8 mouse cellular contexts compared by ENCODE assay signal in the genomic region with DNA sequence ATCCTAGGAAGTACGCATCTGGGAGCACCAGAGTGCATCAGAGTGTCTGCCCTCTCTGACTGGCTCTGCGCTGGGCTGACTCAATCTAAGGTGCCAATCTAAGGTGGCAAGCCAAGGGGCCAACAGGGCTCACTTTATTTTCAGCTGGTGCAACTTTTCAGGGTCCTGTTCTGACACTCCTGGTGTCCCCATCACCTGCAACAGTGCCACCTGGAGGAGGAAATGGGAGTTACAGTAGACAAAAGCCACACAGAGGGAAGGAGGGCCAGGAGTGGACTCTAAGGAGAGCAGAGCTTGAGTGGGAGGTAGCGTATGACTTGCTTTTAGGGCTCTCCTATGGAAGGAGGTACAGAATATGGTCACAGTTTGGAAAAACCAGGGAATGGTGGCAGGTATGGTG. TPM values are rescaled to one million over a fixed set of nuclear protein-coding genes. Genes with fewer than 3 reads are reported as not detected.
DNase-seq lines count a peak whose midpoint lies in the region; ATAC-seq and TF ChIP-seq lines count a peak whose summit lies in the region.

No protein-coding gene starts in this region.

- H3K4me1 ChIP-seq in intestine, postnatal 0 days (replicated peaks; ENCODE audit: control insufficient read depth, insufficient read depth, low read length) = no peaks in the 10 kb centered on the region; the same call in none of the 2 replicates
- H3K4me1 ChIP-seq in intestine, embryonic 15.5 days (replicated peaks) = peaks cover 62% of the 10 kb centered on the region
- H3K4me1 ChIP-seq in limb, embryonic 15.5 days = peaks cover 77% of the 10 kb centered on the region

- no peak overlapping the region for H3K4me3 ChIP-seq in intestine, postnatal 0 days (ENCODE audit: low read depth, low read length)
- no peak overlapping the region for H3K4me3 ChIP-seq in intestine, embryonic 15.5 days (replicated peaks)
- H3K4me3 ChIP-seq in gastrocnemius, adult 2 months = peak overlapping the region; percentile 50
- peak overlapping the region; percentile 76 for H3K4me3 ChIP-seq in limb, embryonic 15.5 days

- peak; percentile 93 for TF ChIP-seq CTCF in intestine, postnatal 0 days (IDR thresholded peaks at IDR 0.05; ENCODE audit: low read depth)
- TF ChIP-seq CTCF in gastrocnemius, adult 2 months (IDR thresholded peaks at IDR 0.05) = peak; percentile 94; the same call in 1 of the 2 replicates

- intact Hi-C loops in gastrocnemius, adult 2 months (cut with DNase I) = loop anchor here (1.0 to 5.0 kb wide), 2 partner anchors 122 to 163 kb away; no protein-coding TSS in a partner anchor

- H3K27ac ChIP-seq in intestine, postnatal 0 days (ENCODE audit: low read depth, low read length) = no peak overlapping the region
- H3K27ac ChIP-seq in intestine, embryonic 15.5 days = no peak overlapping the region
- H3K27ac ChIP-seq in gastrocnemius, adult 2 months = peak overlapping the region; percentile 79
- peak overlapping the region; percentile 73 for H3K27ac ChIP-seq in limb, embryonic 15.5 days

- peak; percentile 82 to 93 for DNase-seq in cerebellum, postnatal 25 days
- DNase-seq in gastrocnemius, adult 2 months = peak; percentile 80
- DNase-seq in kidney, adult 9 months = peak; percentile 83
- peak; percentile 88 for DNase-seq in naive thymus-derived CD4-positive, alpha-beta T cell, adult 2 months (ENCODE audit: low read depth)
- peak; percentile 88 for DNase-seq in splenic B cell, adult 2 months (ENCODE audit: low read depth, low spot score)

- 88% methylated on average over 3 of the region's 3 CpGs for WGBS in intestine, postnatal 0 days
- WGBS in intestine, embryonic 15.5 days = 78% methylated on average over 3 of the region's 3 CpGs
- WGBS in limb, embryonic 15.5 days = 59% methylated on average over 3 of the region's 3 CpGs

- H3K27me3 ChIP-seq in intestine, postnatal 0 days (replicated peaks; ENCODE audit: control insufficient read depth, insufficient read depth, low read length) = peaks cover 19% of the 10 kb centered on the region
- peaks cover 38% of the 10 kb centered on the region for H3K27me3 ChIP-seq in intestine, embryonic 15.5 days (replicated peaks)
- peaks cover 30% of the 10 kb centered on the region for H3K27me3 ChIP-seq in limb, embryonic 15.5 days
- no peaks in the 10 kb centered on the region for H3K27me3 ChIP-seq in splenic B cell, adult 2 months (ENCODE audit: control insufficient read depth, insufficient read depth, low read length, poor library complexity, severe bottlenecking)

- H3K4me2 ChIP-seq in intestine, postnatal 0 days (replicated peaks; ENCODE audit: low read depth) = no peak overlapping the region
- H3K4me2 ChIP-seq in intestine, embryonic 15.5 days (replicated peaks) = no peak overlapping the region
- H3K4me2 ChIP-seq in limb, embryonic 15.5 days = peak overlapping the region; percentile 81; the same call in 1 of the 2 replicates

- H3K9me3 ChIP-seq in intestine, postnatal 0 days (ENCODE audit: control insufficient read depth) = no peaks in the 10 kb centered on the region
- no peaks in the 10 kb centered on the region for H3K9me3 ChIP-seq in intestine, embryonic 15.5 days
- H3K9me3 ChIP-seq in limb, embryonic 15.5 days = no peaks in the 10 kb centered on the region

- ATAC-seq in intestine, postnatal 0 days = no peak
- no peak for ATAC-seq in intestine, embryonic 15.5 days
- ATAC-seq in limb, embryonic 15.5 days (ENCODE audit: insufficient number of reproducible peaks, low FRiP score, low TSS enrichment, low read depth) = no peak

- H3K36me3 ChIP-seq in intestine, postnatal 0 days (ENCODE audit: control insufficient read depth, insufficient read depth) = peaks cover 25% of the 10 kb centered on the region; the same call in 1 of the 2 replicates
- H3K36me3 ChIP-seq in intestine, embryonic 15.5 days = peaks cover 13% of the 10 kb centered on the region
- peaks cover 22% of the 10 kb centered on the region for H3K36me3 ChIP-seq in limb, embryonic 15.5 days
- peaks cover 3% of the 10 kb centered on the region for H3K36me3 ChIP-seq in splenic B cell, adult 2 months (ENCODE audit: control insufficient read depth, insufficient read depth, low read length, poor library complexity, severe bottlenecking)

- no peak overlapping the region for H3K9ac ChIP-seq in intestine, postnatal 0 days (ENCODE audit: low read depth, low read length)
- no peak overlapping the region for H3K9ac ChIP-seq in intestine, embryonic 15.5 days
- H3K9ac ChIP-seq in limb, embryonic 15.5 days = no peak overlapping the region

RNA-seq across cellular contexts. Expression of a gene that starts 1.7 kb away (rescaled TPM):
- polyA plus RNA-seq in intestine, postnatal 0 days (2015; fragmentation: Nextera tagmentation; extraction: Ambion mirVana) = 145 and 148 TPM in 2 replicates
- polyA plus RNA-seq in intestine, embryonic 15.5 days (2015; fragmentation: Nextera tagmentation; extraction: Ambion mirVana) = 121 and 132 TPM in 2 replicates
- total RNA-seq in gastrocnemius, adult 2 months (2021) = 100 to 1,000 TPM; 146 to 148 TPM
- polyA plus RNA-seq in limb, embryonic 15.5 days (2015; fragmentation: Nextera tagmentation; extraction: Ambion mirVana) = 136 and 149 TPM in 2 replicates

RNA-seq across cellular contexts. Expression of a gene that starts 5.8 kb away (rescaled TPM):
- polyA plus RNA-seq in intestine, postnatal 0 days (2015; fragmentation: Nextera tagmentation; extraction: Ambion mirVana) = 805 and 863 TPM in 2 replicates
- polyA plus RNA-seq in intestine, embryonic 15.5 days (2015; fragmentation: Nextera tagmentation; extraction: Ambion mirVana) = 957 and 992 TPM in 2 replicates
- 100 to 1,000 TPM; 777 to 924 TPM for total RNA-seq in gastrocnemius, adult 2 months (2021)
- 859 and 940 TPM in 2 replicates for polyA plus RNA-seq in limb, embryonic 15.5 days (2015; fragmentation: Nextera tagmentation; extraction: Ambion mirVana)

RNA-seq across cellular contexts. Expression of a gene that starts 11.9 kb away (rescaled TPM):
- 0.61 and 0.81 TPM in 2 replicates for polyA plus RNA-seq in intestine, postnatal 0 days (2015; fragmentation: Nextera tagmentation; extraction: Ambion mirVana)
- 0.95 and 1.2 TPM in 2 replicates for polyA plus RNA-seq in intestine, embryonic 15.5 days (2015; fragmentation: Nextera tagmentation; extraction: Ambion mirVana)
- 1 to 10 TPM; 2.5 to 3.2 TPM for total RNA-seq in gastrocnemius, adult 2 months (2021)
- 91.2 and 97.7 TPM in 2 replicates for polyA plus RNA-seq in limb, embryonic 15.5 days (2015; fragmentation: Nextera tagmentation; extraction: Ambion mirVana)

RNA-seq across cellular contexts. Expression of a gene that starts 17.7 kb away (rescaled TPM):
- 2.3 and 2.4 TPM in 2 replicates for polyA plus RNA-seq in intestine, postnatal 0 days (2015; fragmentation: Nextera tagmentation; extraction: Ambion mirVana)
- polyA plus RNA-seq in intestine, embryonic 15.5 days (2015; fragmentation: Nextera tagmentation; extraction: Ambion mirVana) = 3.2 and 4.2 TPM in 2 replicates
- total RNA-seq in gastrocnemius, adult 2 months (2021) = not detected
- 6.9 and 9.6 TPM in 2 replicates for polyA plus RNA-seq in limb, embryonic 15.5 days (2015; fragmentation: Nextera tagmentation; extraction: Ambion mirVana)

RNA-seq across cellular contexts. Expression of a gene that starts 22.7 kb away (rescaled TPM):
- polyA plus RNA-seq in intestine, postnatal 0 days (2015; fragmentation: Nextera tagmentation; extraction: Ambion mirVana) = 199 and 203 TPM in 2 replicates
- polyA plus RNA-seq in intestine, embryonic 15.5 days (2015; fragmentation: Nextera tagmentation; extraction: Ambion mirVana) = 277 and 331 TPM in 2 replicates
- 100 to 1,000 TPM; 108 to 112 TPM for total RNA-seq in gastrocnemius, adult 2 months (2021)
- 274 and 278 TPM in 2 replicates for polyA plus RNA-seq in limb, embryonic 15.5 days (2015; fragmentation: Nextera tagmentation; extraction: Ambion mirVana)

Comparison
In these comparisons a context has a peak if more than half of its experiments do, and no peak if none do; other contexts are left out.
1. H3K27ac ChIP-seq: peak in gastrocnemius, adult 2 months (single experiment) and limb, embryonic 15.5 days (single experiment); none in intestine, postnatal 0 days (single experiment) and intestine, embryonic 15.5 days (single experiment).
2. H3K4me3 ChIP-seq: peak in gastrocnemius, adult 2 months (single experiment) and limb, embryonic 15.5 days (single experiment); none in intestine, postnatal 0 days (single experiment) and intestine, embryonic 15.5 days (single experiment).
3. RNA of a gene that starts 11.9 kb away (polyA plus RNA-seq): 91.2 to 97.7 TPM in limb, embryonic 15.5 days; 0.95 to 1.2 TPM in intestine, embryonic 15.5 days and 0.61 to 0.81 TPM in intestine, postnatal 0 days; every median in the first group is over 10 times any median in the second.
4. Peak in every context shown above with its lines, with median percentiles within 50 percentile points of each other: DNase-seq.